Mouse (Mus musculus): ENCODE data around the gene Cntnap5c. TPM values are rescaled to one million over a fixed set of nuclear protein-coding genes. Genes with fewer than 3 reads are reported as not detected.

Cntnap5c gene
- polyA plus RNA-seq (2012; rRNA removed): 1.2 and 1.7 TPM in 2 replicates

- Histone ChIP-seq H3K4me3 (ENCODE audit: insufficient read depth, low read length) (peak within 1 kb of the TSS; percentile 43), H3K4me1 (ENCODE audit: control insufficient read depth, insufficient read depth, low read length) (no peaks in the 10 kb centered on the region), H3K27ac (ENCODE audit: insufficient read depth, low read length) (no peak within 1 kb of the TSS)
- TF ChIP-seq POLR2A (IDR thresholded peaks at IDR 0.05; ENCODE audit: extremely low read depth, insufficient read depth, low read length) (no peak), CTCF (IDR thresholded peaks at IDR 0.05; ENCODE audit: extremely low read depth, insufficient read depth, low read length) (no peak)
Observed at GRCm38 (mm10) chr17:57768622-57769610, at the start of gene Cntnap5c. Cntnap5c (plus strand) TSS chr17:57769570.

DNA sequence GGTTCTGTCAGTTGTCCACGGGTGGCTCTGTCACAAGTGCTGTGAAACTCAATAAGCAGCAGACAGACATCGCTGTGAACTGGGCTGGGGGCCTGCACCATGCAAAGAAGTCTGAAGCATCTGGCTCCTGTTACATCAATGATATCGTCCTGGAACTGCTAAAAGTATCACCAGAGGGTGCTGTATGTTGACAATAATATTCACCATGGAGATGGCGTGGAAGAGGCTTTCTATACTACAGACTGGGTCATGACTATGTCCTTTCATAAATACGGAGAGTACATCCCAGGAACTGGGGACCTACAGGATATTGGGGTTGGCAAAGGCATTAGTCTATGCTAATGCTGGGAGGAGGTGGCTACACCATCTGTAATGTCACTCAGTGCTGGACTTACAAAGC is 27.3 kb upstream of the Cntnap5c start, which contains the start of gene Gm21834:
Gene Gm21834 (minus strand): TSS at position 101 of the 400 bp plus-strand sequence.
- TF ChIP-seq POLR2A (IDR thresholded peaks at IDR 0.05; ENCODE audit: extremely low read depth, insufficient read depth, low read length): no peak
- TF ChIP-seq CTCF (IDR thresholded peaks at IDR 0.05; ENCODE audit: extremely low read depth, insufficient read depth, low read length): no peak
- no peak within 1 kb of the TSS for H3K4me3 ChIP-seq (ENCODE audit: insufficient read depth, low read length)
- H3K27ac ChIP-seq (ENCODE audit: insufficient read depth, low read length): no peak within 1 kb of the TSS

DNA sequence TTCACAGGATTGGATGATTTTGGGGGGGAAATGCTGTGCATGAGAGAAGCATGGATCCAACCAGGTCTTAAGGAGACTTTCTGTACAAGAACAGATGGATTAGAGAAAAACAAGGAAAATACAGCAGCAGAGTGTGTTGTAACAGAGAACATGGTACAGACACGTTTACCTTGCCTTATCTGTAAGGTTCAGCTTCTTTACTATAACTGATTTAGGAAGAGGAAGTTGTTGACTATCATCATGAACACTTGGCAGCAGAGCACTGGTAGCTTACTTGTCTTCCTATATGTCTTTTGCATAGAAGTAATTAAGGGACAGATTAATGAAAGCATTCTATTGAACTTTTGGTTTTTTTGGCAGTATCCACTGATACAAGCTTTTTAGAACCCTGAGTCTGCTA is 11.3 kb upstream of the Cntnap5c start:
- H3K4me1 ChIP-seq (ENCODE audit: control insufficient read depth, insufficient read depth, low read length): no peaks in the 10 kb centered on the region
- no peak overlapping the region for H3K27ac ChIP-seq (ENCODE audit: insufficient read depth, low read length)
- no peak overlapping the region for H3K4me3 ChIP-seq (ENCODE audit: insufficient read depth, low read length)
- TF ChIP-seq POLR2A (IDR thresholded peaks at IDR 0.05; ENCODE audit: extremely low read depth, insufficient read depth, low read length) (no peak), CTCF (IDR thresholded peaks at IDR 0.05; ENCODE audit: extremely low read depth, insufficient read depth, low read length) (no peak)

More for the DNA sequence above, 27.3 kb upstream of the Cntnap5c start, which contains the start of gene Gm21834:
- H3K4me1 ChIP-seq (ENCODE audit: control insufficient read depth, insufficient read depth, low read length): no peaks in the 10 kb centered on the region

GRCm38 (mm10) chr17:57767306-57767705 is 2.1 kb upstream of the Cntnap5c start:
- Histone ChIP-seq H3K27ac (ENCODE audit: insufficient read depth, low read length) (no peak overlapping the region), H3K4me3 (ENCODE audit: insufficient read depth, low read length) (no peak overlapping the region), H3K4me1 (ENCODE audit: control insufficient read depth, insufficient read depth, low read length) (no peaks in the 10 kb centered on the region)
- TF ChIP-seq POLR2A (IDR thresholded peaks at IDR 0.05; ENCODE audit: extremely low read depth, insufficient read depth, low read length): no peak
- TF ChIP-seq CTCF (IDR thresholded peaks at IDR 0.05; ENCODE audit: extremely low read depth, insufficient read depth, low read length): no peak

- no peak overlapping the region; the same call in 1 of the 2 replicates for H3K4me3 ChIP-seq (ENCODE audit: insufficient read depth, low read length)
- H3K27ac ChIP-seq (ENCODE audit: insufficient read depth, low read length): no peak overlapping the region
Observed at GRCm38 (mm10) chr17:57770904-57771303, 1.5 kb downstream of the Cntnap5c start.

GRCm38 (mm10) chr17:57788161-57788799 is 18.9 kb downstream of the Cntnap5c start:
- H3K4me1 ChIP-seq (ENCODE audit: control insufficient read depth, insufficient read depth, low read length): no peaks in the 10 kb centered on the region
- TF ChIP-seq CTCF (IDR thresholded peaks at IDR 0.05; ENCODE audit: extremely low read depth, insufficient read depth, low read length) (no peak), POLR2A (IDR thresholded peaks at IDR 0.05; ENCODE audit: extremely low read depth, insufficient read depth, low read length) (no peak)
- no peak overlapping the region for H3K27ac ChIP-seq (ENCODE audit: insufficient read depth, low read length)
- H3K4me3 ChIP-seq (ENCODE audit: insufficient read depth, low read length): no peak overlapping the region

More at GRCm38 (mm10) chr17:57770904-57771303, 1.5 kb downstream of the Cntnap5c start:
- TF ChIP-seq CTCF (IDR thresholded peaks at IDR 0.05; ENCODE audit: extremely low read depth, insufficient read depth, low read length) (peak; percentile 65), POLR2A (IDR thresholded peaks at IDR 0.05; ENCODE audit: extremely low read depth, insufficient read depth, low read length) (no peak)
- H3K4me1 ChIP-seq (ENCODE audit: control insufficient read depth, insufficient read depth, low read length): no peaks in the 10 kb centered on the region

GRCm38 (mm10) chr17:57795408-57795807 is 26.0 kb downstream of the Cntnap5c start:
- H3K4me3 ChIP-seq (ENCODE audit: insufficient read depth, low read length): no peak overlapping the region
- H3K4me1 ChIP-seq (ENCODE audit: control insufficient read depth, insufficient read depth, low read length): no peaks in the 10 kb centered on the region
- no peak for TF ChIP-seq POLR2A (IDR thresholded peaks at IDR 0.05; ENCODE audit: extremely low read depth, insufficient read depth, low read length)
- no peak for TF ChIP-seq CTCF (IDR thresholded peaks at IDR 0.05; ENCODE audit: extremely low read depth, insufficient read depth, low read length)
- H3K27ac ChIP-seq (ENCODE audit: insufficient read depth, low read length): no peak overlapping the region

- Histone ChIP-seq H3K4me1 (ENCODE audit: control insufficient read depth, insufficient read depth, low read length) (no peaks in the 10 kb centered on the region; the same call in 1 of the 2 replicates), H3K27ac (ENCODE audit: insufficient read depth, low read length) (no peak overlapping the region), H3K4me3 (ENCODE audit: insufficient read depth, low read length) (no peak overlapping the region)
- TF ChIP-seq CTCF (IDR thresholded peaks at IDR 0.05; ENCODE audit: extremely low read depth, insufficient read depth, low read length) (no peak), POLR2A (IDR thresholded peaks at IDR 0.05; ENCODE audit: extremely low read depth, insufficient read depth, low read length) (no peak)
Observed at GRCm38 (mm10) chr17:57796668-57797311, 27.4 kb downstream of the Cntnap5c start.

DNA sequence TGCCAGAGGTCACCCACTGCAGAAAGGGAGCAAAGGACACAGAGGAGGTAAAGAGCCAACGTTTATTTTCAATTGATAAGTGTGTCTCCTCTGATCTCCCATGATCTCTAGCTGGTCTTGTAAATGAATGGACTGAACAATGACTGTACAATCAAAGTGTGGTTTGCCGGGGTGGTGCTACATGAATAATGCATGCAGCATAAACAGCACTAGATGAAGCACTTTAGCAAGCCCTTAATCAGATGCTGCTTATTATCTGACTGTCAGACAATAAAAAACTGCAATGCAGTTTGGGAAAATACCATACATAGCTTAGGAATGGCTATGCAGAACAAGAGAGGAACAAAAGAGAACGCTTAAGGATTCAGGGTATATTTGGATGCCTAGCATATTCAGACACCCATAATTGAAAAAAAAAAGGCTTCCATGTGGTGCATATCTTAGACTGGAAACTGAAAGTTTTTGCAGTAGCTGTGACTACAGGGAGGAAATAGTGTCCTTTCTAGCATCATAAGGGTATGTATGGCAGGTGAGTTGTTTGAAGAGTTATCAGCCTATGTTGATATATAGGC is 30.1 kb downstream of the Cntnap5c start:
- TF ChIP-seq POLR2A (IDR thresholded peaks at IDR 0.05; ENCODE audit: extremely low read depth, insufficient read depth, low read length) (no peak), CTCF (IDR thresholded peaks at IDR 0.05; ENCODE audit: extremely low read depth, insufficient read depth, low read length) (no peak)
- no peak overlapping the region for H3K27ac ChIP-seq (ENCODE audit: insufficient read depth, low read length)
- no peak overlapping the region for H3K4me3 ChIP-seq (ENCODE audit: insufficient read depth, low read length)
- no peaks in the 10 kb centered on the region; the same call in 1 of the 2 replicates for H3K4me1 ChIP-seq (ENCODE audit: control insufficient read depth, insufficient read depth, low read length)

All from cortical plate, adult 2 months (tissue).